Mouse (Mus musculus): ENCODE measurements around the gene Abhd4.
A peak's percentile ranks its signal among the peaks of the same experiment; 100 is the strongest.

The Abhd4 gene

GRCm38 (mm10) chr14:54239002-54239736 lies 14.8 kb upstream of the Abhd4 start:
- DNase-seq (ENCODE audit: low spot score): peak; percentile 56

DNA sequence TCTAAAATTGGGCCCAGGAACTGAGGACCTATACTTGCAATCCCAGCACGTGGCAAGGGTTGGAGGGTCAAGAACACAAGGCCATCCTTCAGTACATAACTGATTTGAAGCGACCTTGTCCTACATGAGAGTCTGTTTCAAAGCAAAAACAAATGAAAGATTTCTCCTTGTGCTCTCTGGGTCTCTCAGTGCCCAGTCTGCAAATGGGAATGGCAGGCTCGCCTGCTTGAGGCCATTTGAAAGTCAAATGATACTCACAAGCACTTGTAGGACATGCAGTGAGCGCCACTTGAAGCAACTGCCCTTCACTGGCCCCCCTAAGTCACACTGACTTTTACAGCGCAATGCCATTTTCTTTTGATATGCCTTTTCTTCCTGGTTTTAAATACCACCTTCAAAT lies 13.4 kb upstream of the Abhd4 start:
- no peak for DNase-seq (ENCODE audit: low spot score)

DNA sequence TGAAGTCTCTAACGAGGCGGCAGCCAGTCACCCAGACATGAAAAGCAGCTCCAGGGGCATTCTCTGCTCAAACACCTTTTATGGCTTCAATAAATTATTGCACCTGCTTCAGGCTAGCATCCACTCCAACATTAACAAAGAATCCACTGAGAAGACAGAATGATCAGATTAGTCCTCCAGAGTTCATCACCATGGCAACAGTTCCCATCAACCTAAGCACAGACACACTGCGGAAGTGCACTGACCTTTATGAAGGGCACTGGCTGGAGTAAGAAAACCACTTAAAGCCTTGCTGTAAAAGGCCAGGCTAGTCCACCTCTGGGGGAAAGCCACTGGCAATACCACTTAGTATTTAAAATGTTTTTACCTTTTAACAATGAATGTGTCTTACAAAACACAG lies 9.8 kb upstream of the Abhd4 start:
- DNase-seq (ENCODE audit: low spot score): no peak

DNA sequence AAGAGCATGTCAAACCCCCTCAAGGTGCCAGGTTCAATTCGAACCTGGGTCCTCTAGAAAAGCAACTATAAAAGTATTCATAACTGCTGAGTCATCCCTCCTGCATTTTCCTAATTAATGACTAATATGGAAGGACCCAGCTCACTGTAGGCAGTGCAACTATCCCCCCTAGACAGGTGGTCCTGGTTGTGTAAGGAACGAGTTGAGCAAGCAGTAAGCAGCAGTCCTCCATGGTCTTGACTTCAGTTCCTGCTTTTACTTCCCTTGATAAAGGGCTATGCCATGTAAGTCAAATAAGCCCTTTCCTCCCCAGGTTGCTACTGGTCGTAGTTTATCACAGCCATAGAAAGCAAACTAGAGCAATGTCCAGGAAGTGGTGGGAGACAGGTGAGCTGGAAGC lies 7.8 kb upstream of the Abhd4 start:
- DNase-seq (ENCODE audit: low spot score): no peak

DNA sequence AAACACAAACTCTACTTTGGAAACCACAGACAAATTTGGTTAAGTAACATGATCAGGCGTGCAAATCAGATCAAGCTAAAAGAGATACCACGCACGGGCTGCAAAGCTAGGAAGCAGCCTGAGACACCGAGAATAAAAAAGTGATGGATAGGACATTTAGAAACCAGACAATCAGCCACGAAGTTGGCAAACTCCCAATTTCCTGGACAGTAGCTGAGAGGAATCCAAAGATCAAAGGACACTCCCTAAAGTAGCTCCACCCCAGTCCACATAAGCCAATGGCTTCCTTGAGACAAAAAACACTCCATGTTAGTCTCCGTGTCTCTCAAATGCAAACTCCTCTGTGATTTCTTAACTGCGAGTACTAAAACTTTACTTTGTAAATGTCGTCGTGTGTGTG lies 4.7 kb upstream of the Abhd4 start:
- no peak for DNase-seq (ENCODE audit: low spot score)

- no peak for DNase-seq (ENCODE audit: low spot score)
Observed at GRCm38 (mm10) chr14:54250122-54250521, 3.9 kb upstream of the Abhd4 start.

GRCm38 (mm10) chr14:54254670-54255202 lies 748 bp downstream of the Abhd4 start:
- DNase-seq (ENCODE audit: low spot score): no peak

DNA sequence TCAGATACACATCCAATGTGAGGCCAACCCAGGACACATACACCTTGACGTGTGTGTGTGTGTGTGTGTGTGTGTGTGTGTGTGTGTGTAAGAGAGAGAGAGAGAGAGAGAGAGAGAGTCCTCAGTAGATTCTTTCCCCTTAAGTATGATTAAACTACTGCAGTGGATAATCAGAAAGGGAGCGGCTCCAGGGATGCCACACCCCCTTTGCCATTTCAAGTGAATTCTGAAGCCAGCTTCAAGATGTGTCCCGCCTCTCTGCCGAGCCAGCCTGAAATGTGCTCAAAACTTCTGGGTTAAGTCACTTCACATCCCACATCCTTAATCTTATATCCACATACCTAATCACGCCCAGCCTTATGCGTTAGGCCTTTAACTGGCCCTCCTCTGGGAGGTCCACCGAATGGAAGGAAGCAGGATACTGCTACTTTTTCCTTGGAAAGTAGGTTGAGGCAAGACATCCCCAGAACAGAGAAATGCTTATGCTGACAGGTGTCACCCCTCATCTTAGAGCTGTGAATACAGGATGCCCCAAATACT lies 4.2 kb downstream of the Abhd4 start:
- DNase-seq (ENCODE audit: low spot score): no peak

DNA sequence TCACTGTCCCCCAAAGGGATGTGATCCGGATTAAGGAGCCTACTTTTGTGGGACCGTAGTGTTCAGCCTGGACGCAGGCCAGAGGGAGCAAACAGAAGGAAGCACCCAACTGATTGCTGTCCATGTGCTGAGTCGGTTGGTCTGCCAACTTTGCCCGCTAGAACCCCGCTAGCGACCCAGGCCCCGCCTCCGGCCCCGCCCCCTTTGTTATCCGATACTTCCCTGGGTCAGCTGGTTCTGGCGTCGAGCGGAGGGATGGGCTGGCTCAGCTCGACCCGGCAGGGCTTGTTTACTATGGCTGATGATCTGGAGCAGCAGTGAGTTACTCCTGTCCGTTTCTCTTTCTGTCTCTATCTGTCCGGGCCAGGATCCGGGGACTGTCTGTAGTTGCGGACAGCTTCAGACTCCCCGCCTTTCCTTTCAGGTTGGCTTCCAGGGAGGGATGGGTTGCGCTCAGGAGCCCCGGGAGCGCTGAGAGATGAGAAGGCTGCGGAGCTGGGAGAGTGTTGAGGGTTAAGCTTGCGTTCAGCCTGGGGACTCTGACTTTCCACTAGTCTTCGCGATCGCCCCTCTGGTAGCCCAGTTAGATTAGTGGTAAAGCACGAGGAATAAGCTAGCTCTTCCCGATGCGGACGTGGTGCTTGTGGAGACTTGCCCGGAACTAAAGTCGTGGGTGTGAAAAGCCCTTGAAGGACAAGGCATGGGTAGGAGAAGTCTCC lies 5.2 kb downstream of the Abhd4 start:
- peak; percentile 61 for DNase-seq (ENCODE audit: low spot score)

DNA sequence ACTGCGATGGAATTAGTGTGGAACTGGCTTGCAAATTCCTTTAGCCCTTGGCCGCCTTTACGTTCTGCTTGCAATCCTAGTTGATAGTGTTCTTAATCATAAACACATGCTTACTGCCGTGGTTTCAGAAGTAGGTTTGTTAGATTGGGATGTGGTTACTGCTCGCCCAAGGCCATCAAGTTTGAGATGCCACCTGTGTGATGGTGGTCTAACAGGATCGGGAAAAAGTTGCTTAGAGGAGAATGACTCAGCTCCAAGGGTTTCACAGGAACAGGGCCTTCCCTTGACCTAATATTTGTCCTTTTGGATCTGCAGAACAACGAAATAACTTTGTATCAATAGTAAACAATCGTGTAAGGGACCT lies 5.7 kb downstream of the Abhd4 start:
- DNase-seq (ENCODE audit: low spot score): no peak

DNA sequence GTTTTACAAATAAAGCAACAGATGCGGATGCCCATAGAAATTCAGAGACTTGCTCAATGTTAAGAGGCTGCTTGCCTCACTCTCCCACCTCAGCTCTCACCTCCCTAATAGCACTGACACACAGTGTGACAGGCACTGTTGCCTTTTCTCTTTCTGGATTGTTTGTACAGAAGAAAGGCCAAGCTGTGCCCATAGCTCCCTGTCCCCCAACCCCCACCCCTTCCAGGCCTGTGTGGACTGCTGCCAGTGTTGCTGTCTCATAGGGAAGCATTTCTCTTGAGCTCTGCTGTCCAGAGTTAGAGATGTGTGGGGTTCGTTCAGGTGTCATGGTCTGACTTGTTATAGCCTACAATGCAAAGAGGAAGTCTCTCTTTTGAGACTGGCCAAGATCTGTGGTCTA lies 6.2 kb downstream of the Abhd4 start:
- DNase-seq (ENCODE audit: low spot score): no peak

- DNase-seq (ENCODE audit: low spot score): no peak
Observed at GRCm38 (mm10) chr14:54261386-54261785, 7.4 kb downstream of the Abhd4 start.

GRCm38 (mm10) chr14:54262622-54263021 lies 8.6 kb downstream of the Abhd4 start:
- no peak for DNase-seq (ENCODE audit: low spot score)

DNA sequence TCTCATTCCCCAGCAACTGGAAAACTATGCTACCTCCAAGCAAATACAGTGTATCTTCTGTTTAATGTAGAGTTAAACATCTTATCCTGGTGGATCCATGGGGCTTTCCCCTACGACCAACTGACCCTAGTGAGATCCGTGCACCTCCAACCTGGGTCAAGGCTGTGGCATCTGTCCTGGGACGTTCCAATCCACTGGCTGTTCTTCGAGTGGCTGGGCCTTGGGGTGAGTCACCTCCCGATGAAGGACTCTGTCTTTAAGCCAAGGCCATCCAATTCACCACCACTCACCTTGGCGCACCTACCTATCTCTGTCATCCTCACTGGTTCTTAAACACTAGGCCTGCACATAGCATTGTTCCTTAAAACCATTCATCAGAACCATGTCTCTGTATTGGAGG lies 9.1 kb downstream of the Abhd4 start:
- no peak for DNase-seq (ENCODE audit: low spot score)

- no peak for DNase-seq (ENCODE audit: low spot score)
Observed at GRCm38 (mm10) chr14:54264231-54264630, 10.2 kb downstream of the Abhd4 start.

- no peak for DNase-seq (ENCODE audit: low spot score)
Observed at GRCm38 (mm10) chr14:54265093-54265492, 11.1 kb downstream of the Abhd4 start.

GRCm38 (mm10) chr14:54265951-54266350 lies 12.0 kb downstream of the Abhd4 start:
- no peak for DNase-seq (ENCODE audit: low spot score)

DNA sequence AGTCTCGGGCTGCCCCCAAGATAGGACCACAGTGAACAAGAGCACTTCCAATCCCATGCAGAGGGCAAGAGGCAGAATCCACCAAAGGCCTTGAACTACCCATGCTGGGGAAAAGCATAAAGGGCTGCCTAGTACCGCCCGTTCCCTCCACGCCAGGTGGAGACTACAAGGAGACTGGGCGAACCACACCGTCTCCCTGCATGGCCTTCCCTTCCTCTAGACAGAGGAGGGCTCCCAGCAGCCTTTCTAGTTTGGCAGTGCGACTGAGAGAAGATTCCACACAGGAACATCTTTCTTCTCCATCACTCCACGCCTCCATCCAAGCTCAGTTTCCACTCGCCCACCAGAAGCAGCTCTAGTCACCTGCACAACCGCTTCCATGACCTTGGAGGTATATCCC lies 14.0 kb downstream of the Abhd4 start:
- DNase-seq (ENCODE audit: low spot score): no peak

DNA sequence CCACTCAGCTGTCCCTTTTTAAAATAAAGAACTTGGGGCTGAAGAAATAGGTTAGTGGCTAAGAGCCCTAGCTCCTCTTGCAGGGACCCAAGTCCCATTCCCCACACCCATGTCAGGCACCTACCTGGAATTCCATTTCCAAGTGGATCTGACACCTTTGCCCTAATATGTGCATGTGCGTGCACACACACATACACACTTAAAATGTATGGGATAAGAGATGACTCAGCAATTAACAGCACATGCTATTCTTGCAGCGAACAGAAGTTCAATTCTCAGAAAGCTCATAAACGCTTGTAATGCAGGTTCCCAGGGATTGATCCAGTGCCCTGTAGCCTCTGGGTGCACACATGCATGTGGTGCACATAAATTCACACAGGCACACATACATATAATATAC lies 15.6 kb downstream of the Abhd4 start:
- DNase-seq (ENCODE audit: low spot score): no peak

GRCm38 (mm10) chr14:54270413-54270812 lies 16.4 kb downstream of the Abhd4 start:
- DNase-seq (ENCODE audit: low spot score): no peak

GRCm38 (mm10) chr14:54271976-54272606 lies 18.1 kb downstream of the Abhd4 start:
- no peak for DNase-seq (ENCODE audit: low spot score)

GRCm38 (mm10) chr14:54272696-54273095 lies 18.7 kb downstream of the Abhd4 start:
- no peak for DNase-seq (ENCODE audit: low spot score)

DNA sequence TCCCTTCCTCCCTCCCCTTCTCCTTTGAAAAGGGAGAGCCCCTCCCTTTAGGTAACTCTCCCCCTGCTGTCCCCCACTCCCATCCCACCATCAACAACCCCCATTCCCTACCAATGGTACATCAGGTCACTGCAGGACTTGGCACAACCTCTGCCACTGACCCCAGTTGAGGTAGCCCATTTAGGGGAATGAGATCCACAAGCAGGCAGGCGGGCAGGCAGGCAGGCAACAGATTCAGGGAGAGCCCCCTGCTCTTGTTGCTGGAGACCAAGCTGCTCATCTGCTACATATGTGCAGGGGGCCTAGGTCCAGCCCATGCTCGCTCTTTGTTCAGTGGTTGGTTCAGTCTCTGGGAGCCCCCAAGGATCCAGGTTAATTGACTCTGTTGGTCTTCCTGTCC lies 22.5 kb downstream of the Abhd4 start:
- no peak for DNase-seq (ENCODE audit: low spot score)

Data from layer of hippocampus, adult 9-10 months (tissue).